Mouse (Mus musculus): Measurements from ENCODE around the gene Ocln.
"Not testable (repeated sequence)": the region's sequence is repeated elsewhere in the genome, so short reads cannot be mapped to it uniquely, and the experiment has no call there.

The Ocln gene

DNA sequence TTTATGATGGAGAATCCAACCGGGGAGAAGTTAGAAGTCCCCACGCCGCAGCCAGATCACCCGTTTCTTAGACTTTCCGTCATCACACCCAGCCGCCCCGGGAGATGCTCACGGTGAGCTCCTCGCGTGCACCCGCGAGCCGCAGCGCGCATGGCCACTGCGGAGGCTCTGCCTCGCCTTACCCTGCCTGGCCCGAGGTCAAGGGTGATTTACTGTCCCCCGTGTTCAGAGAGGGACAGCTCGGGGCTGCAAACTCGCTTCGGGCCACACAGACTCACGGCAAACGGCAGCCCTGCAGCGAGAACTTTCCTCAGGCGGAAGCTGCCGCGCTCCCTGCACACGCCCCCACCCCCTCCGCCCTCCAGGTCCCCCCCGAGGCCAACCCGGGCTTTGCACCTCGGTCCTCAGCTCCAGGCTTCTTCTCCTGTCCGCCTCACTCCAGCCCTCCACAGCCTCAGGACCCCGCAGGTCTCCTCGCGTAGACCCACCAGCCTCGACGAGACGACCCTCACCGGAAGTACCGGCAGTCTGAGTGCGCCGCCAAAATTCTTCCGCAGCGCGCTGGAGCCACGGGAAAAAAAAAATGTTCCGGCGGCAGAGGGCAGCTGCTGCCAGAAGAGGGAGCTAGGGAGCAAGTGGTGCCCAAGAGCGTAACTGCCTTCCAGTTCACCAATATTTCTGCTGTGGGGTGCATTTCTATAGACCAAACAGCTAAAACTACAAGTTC lies 60.3 kb downstream of the Ocln start, which contains the start of gene Gtf2h2:
Gene Gtf2h2 (minus strand): TSS at position 519 of the 727 bp plus-strand sequence.
- DNase-seq (ENCODE audit: low spot score in 2 of 2): peak; percentile 74 to 86

DNA sequence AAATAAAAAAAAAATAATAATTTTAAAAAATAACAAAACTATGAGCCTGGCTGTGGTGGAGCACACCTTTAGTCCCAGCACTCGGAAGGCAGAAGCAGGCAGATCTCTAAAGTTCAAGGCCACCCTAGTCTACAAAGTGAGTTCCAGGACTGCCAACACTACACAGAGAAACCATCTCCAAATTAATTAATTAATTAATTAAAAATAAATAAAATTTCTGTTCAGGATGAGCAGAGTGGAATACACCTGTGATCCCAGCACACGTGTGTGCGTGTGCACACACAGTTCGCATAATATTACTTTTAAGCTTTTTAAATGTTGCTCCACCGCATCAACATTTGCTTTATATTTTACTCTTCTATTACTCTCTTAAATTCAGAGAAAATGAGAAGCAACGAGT lies 60.9 kb downstream of the Ocln start:
- no peak for DNase-seq (ENCODE audit: low spot score in 2 of 2)

DNA sequence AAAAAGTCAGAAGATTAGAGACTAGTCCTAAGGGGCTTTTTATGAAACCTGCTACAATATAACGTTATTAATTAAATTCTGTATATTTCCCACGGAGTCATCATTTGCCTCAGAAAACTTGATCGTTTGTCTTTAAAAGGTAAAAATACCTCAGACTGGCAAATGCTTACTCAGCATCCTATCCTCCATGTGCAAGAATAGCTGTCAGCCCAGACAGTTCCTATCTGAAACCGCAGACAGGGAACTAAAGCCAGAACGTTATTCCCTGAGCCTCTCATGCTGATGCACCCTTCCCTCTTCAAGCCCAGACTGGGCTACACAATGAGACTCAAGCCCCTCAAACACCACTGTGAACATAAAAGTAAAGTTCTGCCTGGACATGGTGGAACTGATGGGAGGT lies 62.1 kb downstream of the Ocln start:
- DNase-seq (ENCODE audit: low spot score in 2 of 2): no peak

DNA sequence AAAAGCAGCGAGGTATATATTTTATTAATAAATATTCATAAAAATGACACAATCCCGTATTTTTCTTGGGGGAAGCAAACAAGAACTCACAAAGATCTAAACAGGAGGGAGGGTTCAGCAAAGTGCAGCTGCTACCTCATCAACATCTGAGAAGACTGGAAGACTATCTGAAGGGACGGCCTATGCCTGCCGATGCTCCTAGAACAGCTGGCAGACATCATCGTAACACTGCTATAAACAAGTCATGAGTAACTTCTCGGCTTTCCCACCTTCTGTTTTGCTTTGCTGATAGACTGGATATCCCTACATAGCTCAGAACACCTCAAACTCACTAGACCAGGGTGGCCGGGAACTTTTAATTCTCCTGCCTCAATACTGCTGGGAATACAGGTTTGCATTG lies 68.9 kb downstream of the Ocln start:
- DNase-seq (ENCODE audit: low spot score in 2 of 2): no peak

DNA sequence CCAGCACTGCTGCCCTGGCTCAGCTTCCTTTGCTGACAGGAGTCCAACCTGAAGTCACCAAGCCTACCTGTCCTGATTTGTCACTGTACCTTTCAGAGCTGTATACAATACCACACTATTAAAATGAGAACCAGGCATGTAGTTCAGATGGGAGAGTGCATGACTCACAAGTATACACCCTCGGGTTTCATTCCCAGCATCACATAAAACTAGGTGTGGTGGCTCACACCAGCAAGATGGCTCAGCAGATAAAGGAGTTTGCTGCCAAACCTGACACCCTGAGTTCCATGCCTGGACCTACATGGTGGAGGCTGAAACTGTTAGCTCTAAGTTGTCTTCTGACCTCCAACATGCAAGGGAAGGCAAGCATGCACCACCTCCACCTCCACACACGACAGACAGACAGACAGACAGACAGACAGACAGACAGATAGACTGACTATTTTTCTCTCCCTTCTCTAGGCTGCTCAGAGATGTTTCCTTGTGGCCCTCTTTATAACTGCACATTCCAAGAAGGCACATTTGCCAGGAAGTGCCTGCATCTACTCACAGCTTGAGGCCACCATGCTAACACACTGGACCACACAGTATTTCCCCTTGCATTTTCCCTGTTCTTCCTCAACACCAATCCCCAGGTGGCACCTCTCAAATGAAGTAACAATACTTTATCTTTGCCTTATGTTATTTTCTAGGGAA lies 88.8 kb downstream of the Ocln start:
- DNase-seq (ENCODE audit: low spot score in 2 of 2): no peak

DNA sequence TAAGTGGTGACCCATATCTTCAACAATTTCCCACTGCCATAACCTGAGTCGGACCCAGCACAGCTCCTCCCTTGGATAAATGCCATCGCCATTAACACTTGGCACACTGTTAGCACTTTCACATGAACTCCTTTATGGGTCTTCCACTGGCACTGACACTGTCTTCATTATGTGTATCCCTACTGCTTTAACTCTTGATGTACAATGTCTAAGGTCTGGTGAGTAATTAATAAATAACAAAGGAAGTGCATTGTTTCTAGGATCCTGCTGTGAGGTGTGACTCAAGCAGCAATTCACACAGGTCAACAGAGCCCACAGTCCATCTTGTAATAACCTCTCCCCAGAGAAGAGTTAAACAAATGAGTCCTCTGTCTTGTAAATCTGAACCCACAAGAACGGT lies 91.2 kb downstream of the Ocln start:
- no peak for DNase-seq (ENCODE audit: low spot score in 2 of 2)

DNA sequence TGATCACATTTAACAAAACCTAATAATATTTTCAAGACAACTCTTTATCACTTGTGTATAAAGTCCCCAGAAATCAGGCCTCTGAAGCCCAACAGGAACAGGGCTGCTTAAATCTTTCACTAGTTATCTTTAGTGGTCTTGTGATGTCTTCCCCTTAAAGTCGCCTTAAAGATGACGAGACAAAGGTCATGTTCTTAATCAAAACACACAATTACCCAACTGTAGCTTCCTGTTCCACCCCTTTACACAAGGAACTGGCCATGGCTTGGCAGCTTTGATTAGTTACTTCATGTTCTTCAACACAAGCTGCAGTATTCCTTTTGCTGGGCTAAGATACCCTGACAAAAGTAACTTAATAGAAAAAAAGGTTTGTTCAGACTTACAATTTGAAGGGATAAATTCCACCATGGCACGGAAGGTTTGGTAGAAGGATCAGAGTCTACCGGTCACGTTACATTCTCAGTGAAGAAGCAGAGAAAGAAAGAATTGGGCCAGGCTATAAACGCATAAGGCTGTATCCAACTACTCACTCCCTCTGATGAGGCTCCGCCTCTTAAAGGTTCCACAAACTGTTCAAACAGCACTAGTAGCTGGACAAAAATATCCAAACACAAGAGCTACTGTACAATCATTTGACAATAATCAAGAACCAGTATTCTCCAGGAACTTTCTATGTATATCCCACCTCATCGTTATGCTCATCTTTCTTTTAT lies 99.9 kb downstream of the Ocln start, which contains the start of gene Naip1:
Gene Naip1 (minus strand): TSS at position 455 of the 713 bp plus-strand sequence.
- not testable (repeated sequence) for DNase-seq (ENCODE audit: low spot score in 2 of 2)

DNA sequence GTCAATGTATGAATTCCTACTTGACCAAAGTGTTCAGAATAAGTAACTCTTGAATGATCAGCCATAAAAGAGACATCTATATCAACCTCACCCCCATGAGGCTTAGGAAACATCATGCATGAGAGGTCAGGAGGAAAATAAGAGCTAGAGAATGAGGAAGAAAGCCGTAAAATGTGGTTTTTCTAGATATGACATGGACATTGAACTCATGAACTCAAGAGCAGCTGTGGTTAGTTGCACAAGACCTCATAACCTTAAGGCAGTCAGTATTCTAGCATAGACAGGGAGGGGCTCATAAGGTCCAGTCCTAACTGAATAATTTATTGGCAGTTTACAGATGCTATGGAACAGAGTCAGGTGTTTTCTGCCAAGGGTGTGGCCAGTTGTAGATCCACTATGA lies 103.0 kb downstream of the Ocln start:
- DNase-seq (ENCODE audit: low spot score in 2 of 2): no peak
